Mouse (Mus musculus) embryonic facial prominence, embryonic 12.5 days (tissue): ENCODE measurements around the gene Bglap3. TPM values are rescaled to one million over a fixed set of nuclear protein-coding genes. Genes with fewer than 3 reads are reported as not detected.

ENCODE experiments used
- ATAC-seq: fragments of 200-750 bp; cut with Nextera tagmentation; 2 replicates; pipeline ENCODE4 v1.8.0; 2017; ENCODE audit not compliant: insufficient number of reproducible peaks, insufficient read depth, low FRiP score, low TSS enrichment
- H3K27ac ChIP-seq: fragments of 300-500 bp; sonication (generic); 2 replicates; pipeline ENCODE4 v1.5.1; 2016; ENCODE audit warnings: mild to moderate bottlenecking
- H3K27me3 ChIP-seq: fragments of 300-500 bp; sonication (generic); 2 replicates; pipeline ENCODE4 v1.6.1; 2016; ENCODE audit warnings: mild to moderate bottlenecking, moderate library complexity
- H3K36me3 ChIP-seq: fragments of 300-500 bp; sonication (generic); 2 replicates; pipeline ENCODE4 v1.6.1; 2016; ENCODE audit warnings: mild to moderate bottlenecking
- H3K4me1 ChIP-seq: fragments of 300-500 bp; sonication (generic); 2 replicates; pipeline ENCODE4 v1.6.1; 2016
- H3K4me2 ChIP-seq: fragments of 300-500 bp; sonication (generic); replicated peaks from 2 replicates; pipeline ENCODE4 v1.6.1; 2016; ENCODE audit warnings: mild to moderate bottlenecking, moderate library complexity
- H3K4me3 ChIP-seq: fragments of 300-500 bp; sonication (generic); 2 replicates; pipeline ENCODE4 v1.5.1; 2016; ENCODE audit warnings: mild to moderate bottlenecking
- H3K9ac ChIP-seq: fragments of 300-500 bp; sonication (generic); 2 replicates; pipeline ENCODE4 v1.6.1; 2016; ENCODE audit warnings: mild to moderate bottlenecking, moderate library complexity
- H3K9me3 ChIP-seq: fragments of 300-500 bp; sonication (generic); 2 replicates; pipeline ENCODE4 v1.6.1; 2016; ENCODE audit warnings: mild to moderate bottlenecking, moderate library complexity
- WGBS: fragments of 180-500 bp; shearing (Covaris S2); methylation state at CpG from one replicate; pipeline ENCODE4 v1.1.7; 2016; 5-methylcytosine and 5-hydroxymethylcytosine counted together
- polyA plus RNA-seq: library from polyadenylated mRNA; unstranded; fragments of >200 nt; fragmentation: Nextera tagmentation; extraction: Ambion mirVana; gene quantifications from 2 replicates; pipeline ENCODE4 v1.2.1, GENCODE M21; 2016

The Bglap3 gene
- polyA plus RNA-seq, 1 experiment from 2014 or later: 0.17 TPM

- no peak overlapping the region for H3K9ac ChIP-seq
- no peak overlapping the region for H3K4me3 ChIP-seq
- no peak overlapping the region for H3K27ac ChIP-seq
- no peak overlapping the region for H3K4me2 ChIP-seq
- 33% methylated on average over 2 of the region's 2 CpGs for WGBS
- H3K36me3 ChIP-seq: peaks cover 29% of the 10 kb centered on the region
- ATAC-seq: no peak
- peaks cover 14% of the 10 kb centered on the region for H3K4me1 ChIP-seq
- no peaks in the 10 kb centered on the region for H3K9me3 ChIP-seq
- no peaks in the 10 kb centered on the region for H3K27me3 ChIP-seq
Measured at GRCm38 (mm10) chr3:88331282-88331681, 41.3 kb downstream of the Bglap3 start.

- Histone ChIP-seq H3K36me3 (peaks cover 29% of the 10 kb centered on the region), H3K9me3 (no peaks in the 10 kb centered on the region)
Measured at GRCm38 (mm10) chr3:88328956-88329355, 43.6 kb downstream of the Bglap3 start.

GRCm38 (mm10) chr3:88324951-88325405, 47.6 kb downstream of the Bglap3 start, which contains the start of gene Glmp:
Gene Glmp (plus strand): TSS chr3:88325023.
- Histone ChIP-seq H3K27ac (no peak within 1 kb of the TSS), H3K4me1 (peaks cover 13% of the 10 kb centered on the region), H3K9ac (peak within 1 kb of the TSS; percentile 76), H3K4me2 (peak within 1 kb of the TSS; percentile 93), H3K36me3 (peaks cover 59% of the 10 kb centered on the region), H3K4me3 (peak within 1 kb of the TSS; percentile 86), H3K27me3 (no peaks in the 10 kb centered on the region), H3K9me3 (no peaks in the 10 kb centered on the region)
- WGBS: 2% methylated on average over 10 of the region's 10 CpGs
- peak; percentile 43; the same call in 1 of the 2 replicates for ATAC-seq

More at GRCm38 (mm10) chr3:88328956-88329355, 43.6 kb downstream of the Bglap3 start:
- Histone ChIP-seq H3K4me2 (no peak overlapping the region), H3K27ac (no peak overlapping the region), H3K27me3 (no peaks in the 10 kb centered on the region), H3K9ac (no peak overlapping the region), H3K4me1 (peaks cover 13% of the 10 kb centered on the region), H3K4me3 (no peak overlapping the region)
- whole genome bisulfite sequencing: 81% methylated on average over 5 of the region's 5 CpGs
- no peak for ATAC-seq

Other genes starting within 250 kb of the Bglap3 start
- gene Mef2d, start 230.4 kb downstream of the Bglap3 start, polyA plus RNA-seq: 16.9 and 17.7 TPM in 2 replicates
- 0.64 and 1.3 TPM in 2 replicates for gene Rhbg, start 118.0 kb downstream of the Bglap3 start, polyA plus RNA-seq
- not detected in 2 replicates for gene Gm38392, start 85.5 kb downstream of the Bglap3 start, polyA plus RNA-seq
- 16.1 and 16.9 TPM in 2 replicates for gene Tsacc, start 75.7 kb downstream of the Bglap3 start, polyA plus RNA-seq
- 600 and 614 TPM in 2 replicates for gene Cct3, start 75.6 kb downstream of the Bglap3 start, polyA plus RNA-seq
- 169 and 174 TPM in 2 replicates for gene Glmp, start 47.7 kb downstream of the Bglap3 start, polyA plus RNA-seq
- gene Tmem79, start 36.6 kb downstream of the Bglap3 start, polyA plus RNA-seq: 4.5 and 4.8 TPM in 2 replicates
- 65.1 and 74.4 TPM in 2 replicates for gene Smg5, start 36.5 kb downstream of the Bglap3 start, polyA plus RNA-seq
- gene Paqr6, start 8.2 kb downstream of the Bglap3 start, polyA plus RNA-seq: 2.8 and 3.3 TPM in 2 replicates
- gene Bglap2, start 6.0 kb upstream of the Bglap3 start, polyA plus RNA-seq: not detected in 2 replicates
- not detected in 2 replicates for gene Bglap, start 11.7 kb upstream of the Bglap3 start, polyA plus RNA-seq
- gene Pmf1, start 37.6 kb upstream of the Bglap3 start, polyA plus RNA-seq: 130 and 133 TPM in 2 replicates
- gene Slc25a44, start 52.4 kb upstream of the Bglap3 start, polyA plus RNA-seq: 17.0 and 17.3 TPM in 2 replicates
- 7.5 and 9.0 TPM in 2 replicates for gene Sema4a, start 88.4 kb upstream of the Bglap3 start, polyA plus RNA-seq
- 109 and 113 TPM in 2 replicates for gene Lmna, start 137.2 kb upstream of the Bglap3 start, polyA plus RNA-seq
- 36.3 and 37.7 TPM in 2 replicates for gene Mex3a, start 159.7 kb upstream of the Bglap3 start, polyA plus RNA-seq
- 4.0 and 5.5 TPM in 2 replicates for gene Rab25, start 175.6 kb upstream of the Bglap3 start, polyA plus RNA-seq
- gene Lamtor2, start 180.3 kb upstream of the Bglap3 start, polyA plus RNA-seq: 144 and 146 TPM in 2 replicates
- 57.5 and 63.7 TPM in 2 replicates for gene Ubqln4, start 181.0 kb upstream of the Bglap3 start, polyA plus RNA-seq
- gene Ssr2, start 203.1 kb upstream of the Bglap3 start, polyA plus RNA-seq: 184 and 185 TPM in 2 replicates
- gene Arhgef2, start 233.2 kb upstream of the Bglap3 start, polyA plus RNA-seq: 117 and 123 TPM in 2 replicates